Mouse (Mus musculus): Measurements from ENCODE around the gene Gclm.

- TF ChIP-seq MYOD1 (IDR thresholded peaks at IDR 0.05; ENCODE audit: control insufficient read depth in 1 of 3, insufficient read length in 2 of 3, low read depth in 2 of 3) (no peak), REST (IDR thresholded peaks at IDR 0.05; ENCODE audit: insufficient read depth, insufficient read length) (no peak), MYOG (IDR thresholded peaks at IDR 0.05; ENCODE audit: control insufficient read depth in 1 of 3, insufficient read depth in 1 of 3, insufficient read length in 2 of 3, low read depth in 2 of 3) (no peak), POLR2A (IDR thresholded peaks at IDR 0.05; ENCODE audit: insufficient read length, low read depth) (no peak), TCF12 (IDR thresholded peaks at IDR 0.05; ENCODE audit: insufficient read depth, poor library complexity, severe bottlenecking) (no peak), CEBPB (IDR thresholded peaks at IDR 0.05; ENCODE audit: insufficient read depth, poor library complexity, severe bottlenecking) (no peak), USF1 (IDR thresholded peaks at IDR 0.05; ENCODE audit: low read depth) (no peak), POLR2AphosphoS2 (IDR thresholded peaks at IDR 0.05; ENCODE audit: insufficient read length, low read depth) (no peak), E2F4 (IDR thresholded peaks at IDR 0.05; ENCODE audit: insufficient read depth) (no peak)
Measured at GRCm38 (mm10) chr3:122304560-122304959, 59.2 kb downstream of the Gclm start.

Data from myocyte (in vitro differentiated cells).